Mouse (Mus musculus) erythroblast, embryonic 14.5 days (primary cell): ENCODE measurements around the gene Olfml2b. TPM values are rescaled to one million over a fixed set of nuclear protein-coding genes. Genes with fewer than 3 reads are reported as not detected.

Experiments
- H3K27me3 ChIP-seq: 2 replicates; pipeline ENCODE4 v1.6.1; 2012; ENCODE audit warnings: inconsistent platforms; ENCODE audit not compliant: control insufficient read depth
- H3K36me3 ChIP-seq: 2 replicates; pipeline ENCODE4 v1.6.1; 2012; ENCODE audit warnings: mild to moderate bottlenecking, inconsistent platforms; ENCODE audit not compliant: control insufficient read depth
- H3K4me1 ChIP-seq: 2 replicates; pipeline ENCODE4 v1.6.1; 2012; ENCODE audit warnings: inconsistent platforms; ENCODE audit not compliant: control insufficient read depth
- H3K4me3 ChIP-seq: replicated peaks from 2 replicates; pipeline ENCODE3; 2012; ENCODE audit warnings: moderate library complexity, mild to moderate bottlenecking, inconsistent platforms
- H3K9me3 ChIP-seq: 2 replicates; pipeline ENCODE4 v1.6.1; 2012; ENCODE audit warnings: low read length, inconsistent platforms, mixed read lengths; ENCODE audit not compliant: control insufficient read depth
- GATA1 ChIP-seq: IDR thresholded peaks from 2 replicates; pipeline ENCODE4 v1.6.1; 2012; ENCODE audit warnings: low read length, inconsistent platforms, mixed read lengths
- TAL1 ChIP-seq: IDR thresholded peaks from 3 replicates; pipeline ENCODE4 v1.6.1; 2012; ENCODE audit warnings: low read length, inconsistent platforms, mixed read lengths
- polyA plus RNA-seq: library from polyadenylated mRNA; stranded (reverse); fragments of >175 nt; gene quantifications from 2 replicates; pipeline ENCODE4 v1.2.3, GENCODE M21; 2012

Gene Olfml2b
- polyA plus RNA-seq, 1 experiment = not detected

GRCm38 (mm10) chr1:170638941-170639340 lies 5.4 kb upstream of the Olfml2b start:
- no peak for TF ChIP-seq TAL1
- TF ChIP-seq GATA1 = no peak
- no peak overlapping the region for H3K4me3 ChIP-seq

GRCm38 (mm10) chr1:170645896-170646605 lies 1.7 kb downstream of the Olfml2b start:
- Histone ChIP-seq H3K4me3 (no peak overlapping the region), H3K4me1 (peaks cover 4% of the 10 kb centered on the region), H3K36me3 (no peaks in the 10 kb centered on the region), H3K9me3 (no peaks in the 10 kb centered on the region), H3K27me3 (peaks cover 32% of the 10 kb centered on the region)
- TF ChIP-seq GATA1 (no peak), TAL1 (no peak)

More at GRCm38 (mm10) chr1:170638941-170639340, 5.4 kb upstream of the Olfml2b start:
- Histone ChIP-seq H3K27me3 (peaks cover 15% of the 10 kb centered on the region), H3K4me1 (no peaks in the 10 kb centered on the region), H3K9me3 (no peaks in the 10 kb centered on the region), H3K36me3 (no peaks in the 10 kb centered on the region)

GRCm38 (mm10) chr1:170646606-170647287 lies 2.4 kb downstream of the Olfml2b start:
- peaks cover 32% of the 10 kb centered on the region for H3K27me3 ChIP-seq

GRCm38 (mm10) chr1:170647381-170647780 lies 3.0 kb downstream of the Olfml2b start:
- Histone ChIP-seq H3K4me3 (no peak overlapping the region), H3K4me1 (peaks cover 4% of the 10 kb centered on the region), H3K36me3 (no peaks in the 10 kb centered on the region), H3K9me3 (no peaks in the 10 kb centered on the region), H3K27me3 (peaks cover 29% of the 10 kb centered on the region)
- TF ChIP-seq GATA1 (no peak), TAL1 (no peak)

More at GRCm38 (mm10) chr1:170646606-170647287, 2.4 kb downstream of the Olfml2b start:
- Histone ChIP-seq H3K9me3 (no peaks in the 10 kb centered on the region), H3K4me3 (no peak overlapping the region), H3K36me3 (no peaks in the 10 kb centered on the region), H3K4me1 (peaks cover 4% of the 10 kb centered on the region)
- TF ChIP-seq GATA1 (no peak), TAL1 (no peak)

GRCm38 (mm10) chr1:170647971-170648514 lies 3.7 kb downstream of the Olfml2b start:
- H3K9me3 ChIP-seq = no peaks in the 10 kb centered on the region
- no peak overlapping the region for H3K4me3 ChIP-seq
- H3K27me3 ChIP-seq = peaks cover 28% of the 10 kb centered on the region
- TF ChIP-seq GATA1 (no peak), TAL1 (no peak)
- H3K4me1 ChIP-seq = peaks cover 4% of the 10 kb centered on the region
- no peaks in the 10 kb centered on the region for H3K36me3 ChIP-seq

- H3K27me3 ChIP-seq = 0 out of 2 replicates have a peak, but pooled peaks cover 2% of the 10 kb centered on the region
- H3K4me1 ChIP-seq = no peaks in the 10 kb centered on the region
- no peaks in the 10 kb centered on the region for H3K9me3 ChIP-seq
- TF ChIP-seq GATA1 = no peak
- no peak for TF ChIP-seq TAL1
- no peaks in the 10 kb centered on the region for H3K36me3 ChIP-seq
- H3K4me3 ChIP-seq = no peak overlapping the region
These were observed 6.9 kb downstream of the Olfml2b start for GRCm38 (mm10) chr1:170651046-170651723.

GRCm38 (mm10) chr1:170651989-170652740 lies 7.8 kb downstream of the Olfml2b start:
- H3K27me3 ChIP-seq = 0 out of 2 replicates have a peak, but pooled peaks cover 2% of the 10 kb centered on the region
- TF ChIP-seq GATA1 (no peak), TAL1 (no peak)
- no peaks in the 10 kb centered on the region for H3K9me3 ChIP-seq
- H3K4me1 ChIP-seq = no peaks in the 10 kb centered on the region
- H3K36me3 ChIP-seq = no peaks in the 10 kb centered on the region
- H3K4me3 ChIP-seq = no peak overlapping the region

GRCm38 (mm10) chr1:170655280-170655917 lies 11.1 kb downstream of the Olfml2b start:
- Histone ChIP-seq H3K36me3 (no peaks in the 10 kb centered on the region), H3K27me3 (0 out of 2 replicates have a peak, but pooled peaks cover 2% of the 10 kb centered on the region), H3K4me1 (no peaks in the 10 kb centered on the region), H3K9me3 (no peaks in the 10 kb centered on the region), H3K4me3 (no peak overlapping the region)
- no peak for TF ChIP-seq TAL1
- no peak for TF ChIP-seq GATA1
